Mouse (Mus musculus) CD4-positive, CD25-positive, alpha-beta regulatory T cell, adult 2 months (primary cell): ENCODE measurements at regions not wholly inside any gene's neighbourhood (a gene's known extent, or its start where the extent isn't known, plus 50 kb on each side); places are given as distances from the start of the nearest gene placed in this dataset.

Experiments
- DNase-seq: peaks from one replicate; pipeline ENCODE4 v3.0.0-alpha.2; 2012; ENCODE audit warnings: low read depth, low spot score

- no peak for DNase-seq
Observed at GRCm38 (mm10) chrX:13014051-13014450, 57.2 kb upstream of the Usp9x start.

GRCm38 (mm10) chrX:13013086-13013485 lies 58.2 kb upstream of the Usp9x start:
- no peak for DNase-seq

GRCm38 (mm10) chrX:12990777-12991176 lies 80.5 kb upstream of the Usp9x start:
- no peak for DNase-seq

- peak; percentile 59 for DNase-seq
Observed at GRCm38 (mm10) chrX:12977676-12978075, 93.6 kb upstream of the Usp9x start.

GRCm38 (mm10) chrX:12968979-12969746 lies 102.1 kb upstream of the Usp9x start:
- peak; percentile 22 for DNase-seq

GRCm38 (mm10) chrX:12959467-12960314 lies 111.6 kb upstream of the Usp9x start:
- DNase-seq: no peak

GRCm38 (mm10) chrX:12958873-12959272 lies 112.4 kb upstream of the Usp9x start:
- no peak for DNase-seq

- DNase-seq: no peak
Observed at GRCm38 (mm10) chrX:12950928-12951660, 120.2 kb upstream of the Usp9x start.

GRCm38 (mm10) chrX:12942451-12942850 lies 128.8 kb upstream of the Usp9x start:
- no peak for DNase-seq

GRCm38 (mm10) chrX:12936406-12937172 lies 134.7 kb upstream of the Usp9x start:
- peak; percentile 69 for DNase-seq

- DNase-seq: no peak
Observed at GRCm38 (mm10) chrX:12933294-12933807, 137.9 kb upstream of the Usp9x start.

- DNase-seq: no peak
Observed at GRCm38 (mm10) chrX:12930242-12930641, 141.1 kb upstream of the Usp9x start.

GRCm38 (mm10) chrX:12927797-12928589 lies 143.3 kb upstream of the Usp9x start:
- no peak for DNase-seq

- DNase-seq: no peak
Observed at GRCm38 (mm10) chrX:12924705-12925644, 146.3 kb upstream of the Usp9x start.

- peak; percentile 40 for DNase-seq
Observed at GRCm38 (mm10) chrX:12919576-12919975, 151.7 kb upstream of the Usp9x start.

GRCm38 (mm10) chrX:12917105-12917504 lies 154.2 kb upstream of the Usp9x start:
- DNase-seq: no peak

- no peak for DNase-seq
Observed at GRCm38 (mm10) chrX:12916684-12917083, 154.6 kb upstream of the Usp9x start.

- no peak for DNase-seq
Observed at GRCm38 (mm10) chrX:12900256-12900655, 138.4 kb upstream of the Med14 start.

- DNase-seq: no peak
Observed at GRCm38 (mm10) chrX:12891468-12891867, 129.6 kb upstream of the Med14 start.
